Mouse (Mus musculus) hindbrain, embryonic 11.5 days (tissue): Measurements from ENCODE around the gene Zfp786. TPM values are rescaled to one million over a fixed set of nuclear protein-coding genes. Genes with fewer than 3 reads are reported as not detected.

Source experiments
- ATAC-seq: fragments of 200-750 bp; cut with Nextera tagmentation; 2 replicates; pipeline ENCODE4 v1.8.0; 2017; ENCODE audit warnings: mild to moderate bottlenecking, moderate TSS enrichment, moderate library complexity; ENCODE audit not compliant: low FRiP score
- DNase-seq: peaks from one replicate; pipeline ENCODE4 v3.0.0-alpha.2; 2015; ENCODE audit warnings: low spot score
- H3K27ac ChIP-seq: fragments of 300-500 bp; sonication (generic); 2 replicates; pipeline ENCODE4 v1.5.1; 2014; ENCODE audit warnings: mild to moderate bottlenecking, low read depth, low read length
- H3K27me3 ChIP-seq: fragments of 300-500 bp; sonication (generic); 2 replicates; pipeline ENCODE4 v1.6.1; 2014; ENCODE audit warnings: mild to moderate bottlenecking, low read length, moderate library complexity, mixed read lengths; ENCODE audit not compliant: control insufficient read depth, insufficient read depth
- H3K36me3 ChIP-seq: fragments of 300-500 bp; sonication (generic); 2 replicates; pipeline ENCODE4 v1.6.1; 2014; ENCODE audit warnings: mild to moderate bottlenecking, low read length, moderate library complexity, mixed read lengths; ENCODE audit not compliant: control insufficient read depth, insufficient read depth
- H3K4me1 ChIP-seq: fragments of 300-500 bp; sonication (generic); replicated peaks from 2 replicates; pipeline ENCODE4 v1.6.1; 2014; ENCODE audit warnings: low read length, mixed read lengths; ENCODE audit not compliant: control insufficient read depth, insufficient read depth
- H3K4me2 ChIP-seq: fragments of 300-500 bp; sonication (generic); replicated peaks from 2 replicates; pipeline ENCODE4 v1.6.1; 2014; ENCODE audit warnings: mild to moderate bottlenecking, low read depth, low read length
- H3K4me3 ChIP-seq: fragments of 300-500 bp; sonication (generic); 2 replicates; pipeline ENCODE4 v1.5.1; 2014; ENCODE audit warnings: low read depth, low read length
- H3K9ac ChIP-seq: fragments of 300-500 bp; sonication (generic); 2 replicates; pipeline ENCODE4 v1.6.1; 2014; ENCODE audit warnings: low read depth, low read length
- H3K9me3 ChIP-seq: fragments of 300-500 bp; sonication (generic); 2 replicates; pipeline ENCODE4 v1.6.1; 2016; ENCODE audit warnings: low read length; ENCODE audit not compliant: control insufficient read depth
- WGBS: fragments of 180-500 bp; shearing (Covaris S2); extraction: QIAGEN DNeasy Blood & Tissue Kit; methylation state at CpG from one replicate; pipeline ENCODE4 v1.1.7; 2014; 5-methylcytosine and 5-hydroxymethylcytosine counted together
- polyA plus RNA-seq: library from polyadenylated mRNA; unstranded; fragments of >200 nt; fragmentation: Nextera tagmentation; extraction: Ambion mirVana; gene quantifications from 2 replicates; pipeline ENCODE4 v1.2.1, GENCODE M21; 2014

Zfp786 gene
- polyA plus RNA-seq, 1 experiment from 2014 or later, result 6.6 TPM

GRCm38 (mm10) chr6:47832220-47832619, 1.6 kb upstream of the Zfp786 start:
- 83% methylated on average over 1 of the region's 1 CpGs for WGBS
- Histone ChIP-seq H3K9ac (no peak overlapping the region), H3K36me3 (no peaks in the 10 kb centered on the region), H3K27me3 (no peaks in the 10 kb centered on the region), H3K4me3 (no peak overlapping the region), H3K27ac (no peak overlapping the region), H3K4me1 (no peaks in the 10 kb centered on the region), H3K4me2 (no peak overlapping the region), H3K9me3 (no peaks in the 10 kb centered on the region)
- ATAC-seq, result no peak
- no peak for DNase-seq

DNA sequence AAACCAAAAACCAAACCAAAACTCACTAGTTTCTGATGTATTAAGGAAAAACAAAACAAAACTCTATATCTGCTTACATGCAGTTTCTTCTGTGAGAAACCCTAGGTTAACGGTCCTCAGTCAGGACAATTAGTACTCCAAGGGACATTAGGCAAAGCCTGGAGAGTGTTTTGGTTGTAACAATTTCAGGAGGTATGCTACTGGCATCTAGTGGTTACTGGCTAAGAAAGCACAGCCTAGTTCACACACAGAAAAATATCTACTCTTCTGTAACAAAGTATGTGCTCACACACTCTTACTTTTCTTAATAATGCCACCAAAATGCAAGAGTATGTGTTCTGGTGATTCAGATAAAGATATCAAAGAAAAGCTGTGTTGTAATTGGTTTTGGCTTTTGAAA, 1.7 kb downstream of the Zfp786 start:
- H3K4me1 ChIP-seq, result no peaks in the 10 kb centered on the region
- 39% methylated on average over 1 of the region's 1 CpGs for WGBS
- ATAC-seq, result no peak
- no peak overlapping the region for H3K9ac ChIP-seq
- peak; percentile 6 for DNase-seq
- no peaks in the 10 kb centered on the region for H3K9me3 ChIP-seq
- H3K27me3 ChIP-seq, result no peaks in the 10 kb centered on the region
- H3K27ac ChIP-seq, result no peak overlapping the region
- H3K36me3 ChIP-seq, result peaks cover 2% of the 10 kb centered on the region; the same call in 1 of the 2 replicates
- H3K4me3 ChIP-seq, result no peak overlapping the region
- peak overlapping the region; percentile 49; the same call in 1 of the 2 replicates for H3K4me2 ChIP-seq

DNA sequence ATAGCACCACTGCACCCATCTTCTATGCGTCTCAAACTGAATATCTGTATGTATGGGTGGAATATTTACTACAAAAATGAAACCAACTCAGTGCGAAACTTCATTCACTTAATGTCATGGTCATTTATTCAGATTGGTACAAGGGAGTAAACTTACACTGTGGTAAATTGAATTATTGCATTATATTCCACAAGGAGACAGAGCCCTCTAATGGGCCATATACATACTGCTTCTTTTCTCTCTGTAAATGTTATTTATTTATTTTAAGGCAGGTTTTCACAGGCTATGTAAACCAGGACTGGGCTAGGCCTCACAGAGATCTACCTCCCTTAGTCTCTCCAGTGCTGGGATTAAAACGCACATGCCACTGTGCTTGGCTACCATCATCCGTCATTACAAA, 3.2 kb downstream of the Zfp786 start:
- H3K4me3 ChIP-seq, result no peak overlapping the region
- H3K4me1 ChIP-seq, result no peaks in the 10 kb centered on the region
- peaks cover 2% of the 10 kb centered on the region; the same call in 1 of the 2 replicates for H3K36me3 ChIP-seq
- H3K9me3 ChIP-seq, result no peaks in the 10 kb centered on the region
- H3K9ac ChIP-seq, result no peak overlapping the region
- DNase-seq (no peak), ATAC-seq (no peak)
- H3K27me3 ChIP-seq, result no peaks in the 10 kb centered on the region
- WGBS, result 93% methylated on average over 4 of the region's 4 CpGs
- H3K27ac ChIP-seq, result no peak overlapping the region
- no peak overlapping the region for H3K4me2 ChIP-seq

GRCm38 (mm10) chr6:47824241-47824640, 6.4 kb downstream of the Zfp786 start:
- Histone ChIP-seq H3K27ac (no peak overlapping the region), H3K9ac (no peak overlapping the region), H3K27me3 (no peaks in the 10 kb centered on the region), H3K4me1 (no peaks in the 10 kb centered on the region), H3K9me3 (no peaks in the 10 kb centered on the region), H3K36me3 (peaks cover 10% of the 10 kb centered on the region), H3K4me3 (no peak overlapping the region), H3K4me2 (no peak overlapping the region)
- 67% methylated on average over 2 of the region's 2 CpGs for WGBS
- no peak for DNase-seq
- no peak for ATAC-seq

GRCm38 (mm10) chr6:47821776-47822175, 8.9 kb downstream of the Zfp786 start:
- ATAC-seq (no peak), DNase-seq (no peak)
- Histone ChIP-seq H3K27ac (no peak overlapping the region), H3K4me1 (no peaks in the 10 kb centered on the region), H3K4me3 (no peak overlapping the region), H3K9ac (no peak overlapping the region), H3K4me2 (no peak overlapping the region), H3K9me3 (no peaks in the 10 kb centered on the region), H3K27me3 (no peaks in the 10 kb centered on the region), H3K36me3 (peaks cover 10% of the 10 kb centered on the region)
- 86% methylated on average over 6 of the region's 6 CpGs for WGBS

- ATAC-seq (no peak), DNase-seq (no peak)
- 96% methylated on average over 5 of the region's 5 CpGs for WGBS
- H3K27me3 ChIP-seq, result no peaks in the 10 kb centered on the region
- no peaks in the 10 kb centered on the region for H3K9me3 ChIP-seq
- H3K27ac ChIP-seq, result no peak overlapping the region
- H3K9ac ChIP-seq, result no peak overlapping the region
- no peak overlapping the region for H3K4me2 ChIP-seq
- peaks cover 10% of the 10 kb centered on the region for H3K36me3 ChIP-seq
- no peak overlapping the region for H3K4me3 ChIP-seq
- no peaks in the 10 kb centered on the region for H3K4me1 ChIP-seq
These were observed 9.4 kb downstream of the Zfp786 start for GRCm38 (mm10) chr6:47821236-47821635.

DNA sequence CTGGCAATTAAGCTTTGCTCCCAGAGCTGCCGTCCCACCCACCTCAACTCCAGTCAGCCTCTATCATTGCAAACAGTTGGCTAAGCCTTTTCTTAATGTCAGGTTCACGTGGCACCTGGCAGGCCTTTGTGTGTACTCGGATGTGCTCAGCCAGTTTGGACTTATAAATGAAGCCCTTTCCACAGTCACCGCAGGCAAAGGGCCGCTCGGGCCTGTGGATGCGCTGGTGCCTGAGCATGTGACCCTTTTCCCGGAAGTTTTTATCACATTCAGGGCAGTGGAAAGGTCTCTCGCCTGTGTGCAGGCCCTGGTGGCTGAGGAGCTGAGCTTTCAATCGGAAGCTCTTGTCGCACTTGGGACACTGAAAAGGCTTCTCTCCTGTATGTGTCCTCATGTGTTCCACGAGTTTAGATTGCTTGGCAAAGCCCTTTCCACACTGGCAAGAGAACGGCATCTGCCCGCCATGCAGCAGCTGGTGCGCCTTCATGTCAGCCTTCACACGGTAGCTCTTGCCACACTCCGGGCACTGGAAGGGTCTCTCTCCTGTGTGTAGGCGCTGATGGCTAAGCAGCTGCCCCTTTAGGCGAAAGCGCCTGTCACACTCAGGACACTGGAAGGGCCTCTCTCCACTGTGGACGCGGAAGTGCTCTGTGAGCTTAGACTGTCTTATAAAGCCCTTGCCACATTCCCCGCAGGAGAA, 10.9 kb downstream of the Zfp786 start:
- ATAC-seq (no peak), DNase-seq (no peak)
- Histone ChIP-seq H3K4me1 (no peaks in the 10 kb centered on the region), H3K27me3 (no peaks in the 10 kb centered on the region), H3K9me3 (no peaks in the 10 kb centered on the region), H3K36me3 (peaks cover 10% of the 10 kb centered on the region), H3K9ac (no peak overlapping the region), H3K27ac (no peak overlapping the region), H3K4me3 (no peak overlapping the region), H3K4me2 (no peak overlapping the region)
- 96% methylated on average over 23 of the region's 23 CpGs for WGBS

GRCm38 (mm10) chr6:47818721-47819120, 11.9 kb downstream of the Zfp786 start:
- no peak overlapping the region for H3K4me2 ChIP-seq
- no peak for DNase-seq
- H3K27ac ChIP-seq, result no peak overlapping the region
- peaks cover 8% of the 10 kb centered on the region for H3K36me3 ChIP-seq
- H3K27me3 ChIP-seq, result no peaks in the 10 kb centered on the region
- no peak for ATAC-seq
- H3K9ac ChIP-seq, result no peak overlapping the region
- H3K4me1 ChIP-seq, result no peaks in the 10 kb centered on the region
- no peaks in the 10 kb centered on the region for H3K9me3 ChIP-seq
- WGBS, result 95% methylated on average over 8 of the region's 8 CpGs
- H3K4me3 ChIP-seq, result no peak overlapping the region

- 91% methylated on average over 1 of the region's 1 CpGs for WGBS
- ATAC-seq (no peak), DNase-seq (no peak)
These were observed 14.5 kb downstream of the Zfp786 start for GRCm38 (mm10) chr6:47816151-47816550.

More at GRCm38 (mm10) chr6:47816151-47816550, 14.5 kb downstream of the Zfp786 start:
- H3K4me2 ChIP-seq, result no peak overlapping the region
- no peaks in the 10 kb centered on the region for H3K4me1 ChIP-seq
- H3K9ac ChIP-seq, result no peak overlapping the region
- H3K9me3 ChIP-seq, result no peaks in the 10 kb centered on the region
- H3K4me3 ChIP-seq, result no peak overlapping the region
- no peak overlapping the region for H3K27ac ChIP-seq
- H3K36me3 ChIP-seq, result peaks cover 8% of the 10 kb centered on the region
- no peaks in the 10 kb centered on the region for H3K27me3 ChIP-seq
